Mouse (Mus musculus) kidney, adult 2 months (tissue): ENCODE data around the gene Slc25a31. TPM values are rescaled to one million over a fixed set of nuclear protein-coding genes. Genes with fewer than 3 reads are reported as not detected.

Experiments
- DNase-seq: peaks from one replicate; pipeline ENCODE4 v3.0.0; 2021
- H3K27ac ChIP-seq: fragments of 200-500 bp; 2 replicates; pipeline ENCODE4 v1.5.1; 2012; ENCODE audit warnings: low read depth, low read length, control low read depth, inconsistent platforms; ENCODE audit not compliant: insufficient read depth
- H3K27me3 ChIP-seq: fragments of 200-500 bp; replicated peaks from 2 replicates; pipeline ENCODE4 v1.6.1; 2012; ENCODE audit warnings: mild to moderate bottlenecking, moderate library complexity, low read length, inconsistent platforms; ENCODE audit not compliant: control insufficient read depth, insufficient read depth
- H3K36me3 ChIP-seq: fragments of 200-500 bp; 2 replicates; pipeline ENCODE4 v1.6.1; 2012; ENCODE audit warnings: mild to moderate bottlenecking, moderate library complexity, low read length, inconsistent platforms; ENCODE audit not compliant: control insufficient read depth, insufficient read depth
- H3K4me1 ChIP-seq: fragments of 200-500 bp; 2 replicates; pipeline ENCODE4 v1.6.1; 2011; ENCODE audit warnings: low read length; ENCODE audit not compliant: control insufficient read depth, insufficient read depth
- H3K4me3 ChIP-seq: fragments of 200-500 bp; 2 replicates; pipeline ENCODE4 v1.5.1; 2011; ENCODE audit warnings: mild to moderate bottlenecking, low read depth, low read length, control low read depth; ENCODE audit not compliant: insufficient read depth
- CTCF ChIP-seq: fragments of 200-500 bp; conservative IDR thresholded peaks from 2 replicates; pipeline ENCODE4 v1.5.1; 2011; ENCODE audit warnings: low read depth, mild to moderate bottlenecking, control low read depth, low read length, moderate library complexity, mixed read lengths; ENCODE audit not compliant: insufficient read depth, insufficient read length
- POLR2A ChIP-seq: fragments of 200-500 bp; IDR thresholded peaks from one replicate; pipeline ENCODE4 v1.6.1; 2011; ENCODE audit warnings: low read depth, low read length, control low read depth
- WGBS: fragments of 180-500 bp; shearing (Covaris S2); methylation state at CpG from one replicate; pipeline ENCODE4 v1.1.7; 2018; 5-methylcytosine and 5-hydroxymethylcytosine counted together
- polyA plus RNA-seq: library from polyadenylated mRNA; depleted of rRNA; stranded (reverse); fragments of >200 nt; gene quantifications from 2 replicates; pipeline ENCODE4 v1.2.3, GENCODE M21; 2012

Slc25a31 gene
- polyA plus RNA-seq, 1 experiment = 0.08 TPM

- no peak overlapping the region for H3K4me3 ChIP-seq
- no peak for TF ChIP-seq POLR2A
- no peak for TF ChIP-seq CTCF
- no peaks in the 10 kb centered on the region for H3K4me1 ChIP-seq
- H3K36me3 ChIP-seq = no peaks in the 10 kb centered on the region
- DNase-seq = no peak
- H3K27ac ChIP-seq = no peak overlapping the region
- 66% methylated on average over 3 of the region's 3 CpGs for WGBS
- no peaks in the 10 kb centered on the region for H3K27me3 ChIP-seq
Measured at GRCm38 (mm10) chr3:40719022-40719421, 10.4 kb downstream of the Slc25a31 start.

- TF ChIP-seq POLR2A = no peak
- no peak for TF ChIP-seq CTCF
- H3K36me3 ChIP-seq = no peaks in the 10 kb centered on the region
- DNase-seq = no peak
- no peaks in the 10 kb centered on the region for H3K27me3 ChIP-seq
- no peaks in the 10 kb centered on the region for H3K4me1 ChIP-seq
- no peak overlapping the region for H3K27ac ChIP-seq
- 76% methylated on average over 6 of the region's 6 CpGs for WGBS
- H3K4me3 ChIP-seq = no peak overlapping the region
Measured at GRCm38 (mm10) chr3:40738381-40738912, 29.8 kb downstream of the Slc25a31 start.

- no peak for TF ChIP-seq POLR2A
- TF ChIP-seq CTCF = no peak
- H3K27me3 ChIP-seq = no peaks in the 10 kb centered on the region
- H3K4me3 ChIP-seq = peak within 1 kb of the TSS; percentile 99
- WGBS = 38% methylated on average over 16 of the region's 16 CpGs
- no peak for DNase-seq
- H3K27ac ChIP-seq = peak within 1 kb of the TSS; percentile 72
- peaks cover 3% of the 10 kb centered on the region; the same call in 1 of the 2 replicates for H3K4me1 ChIP-seq
- H3K36me3 ChIP-seq = no peaks in the 10 kb centered on the region
Measured at GRCm38 (mm10) chr3:40744024-40744835, 35.6 kb downstream of the Slc25a31 start, which contains the start of gene Hspa4l. TSS of gene Hspa4l (plus strand) at chr3:40744495.

- peak; percentile 95 for DNase-seq
- Histone ChIP-seq H3K27me3 (no peaks in the 10 kb centered on the region), H3K4me1 (peaks cover 3% of the 10 kb centered on the region; the same call in 1 of the 2 replicates), H3K4me3 (peak overlapping the region; percentile 99), H3K36me3 (no peaks in the 10 kb centered on the region), H3K27ac (peak overlapping the region; percentile 72)
- under 1% methylated on average over 76 of the region's 93 CpGs for WGBS
- TF ChIP-seq CTCF (no peak), POLR2A (no peak)
Measured at GRCm38 (mm10) chr3:40744836-40745660, 36.4 kb downstream of the Slc25a31 start.

GRCm38 (mm10) chr3:40745661-40746547 lies 37.2 kb downstream of the Slc25a31 start:
- 4% methylated on average over 37 of the region's 37 CpGs for WGBS
- peak; percentile 29 for DNase-seq
- TF ChIP-seq CTCF (no peak), POLR2A (no peak)

GRCm38 (mm10) chr3:40760746-40761145 lies 52.1 kb downstream of the Slc25a31 start:
- TF ChIP-seq POLR2A (no peak), CTCF (no peak)
- WGBS = 87% methylated on average over 3 of the region's 3 CpGs
- Histone ChIP-seq H3K4me1 (no peaks in the 10 kb centered on the region), H3K36me3 (no peaks in the 10 kb centered on the region; the same call in 1 of the 2 replicates), H3K4me3 (no peak overlapping the region), H3K27me3 (no peaks in the 10 kb centered on the region), H3K27ac (no peak overlapping the region)
- DNase-seq = no peak

More at GRCm38 (mm10) chr3:40745661-40746547, 37.2 kb downstream of the Slc25a31 start:
- Histone ChIP-seq H3K4me3 (peak overlapping the region; percentile 99), H3K27me3 (no peaks in the 10 kb centered on the region), H3K36me3 (no peaks in the 10 kb centered on the region), H3K4me1 (peaks cover 3% of the 10 kb centered on the region; the same call in 1 of the 2 replicates), H3K27ac (peak overlapping the region; percentile 72)
